Mouse (Mus musculus) neural tube, embryonic 11.5 days (tissue): ENCODE data around the gene Ppara. TPM values are rescaled to one million over a fixed set of nuclear protein-coding genes. Genes with fewer than 3 reads are reported as not detected.

ENCODE experiments used
- ATAC-seq: fragments of 200-750 bp; cut with Nextera tagmentation; 2 replicates; pipeline ENCODE4 v1.8.0; 2017; ENCODE audit warnings: moderate number of reproducible peaks, mild to moderate bottlenecking, moderate TSS enrichment, moderate library complexity; ENCODE audit not compliant: insufficient read depth, low FRiP score, low TSS enrichment
- DNase-seq: peaks from one replicate; pipeline ENCODE4 v3.0.0-alpha.2; 2015; ENCODE audit warnings: low spot score
- H3K27ac ChIP-seq: fragments of 300-500 bp; sonication (generic); 2 replicates; pipeline ENCODE4 v1.5.1; 2014; ENCODE audit warnings: low read depth, mild to moderate bottlenecking, low read length
- H3K27me3 ChIP-seq: fragments of 300-500 bp; sonication (generic); 2 replicates; pipeline ENCODE4 v1.6.1; 2014; ENCODE audit warnings: mild to moderate bottlenecking, low read length, mixed read lengths; ENCODE audit not compliant: control insufficient read depth, insufficient read depth
- H3K36me3 ChIP-seq: fragments of 300-500 bp; sonication (generic); 2 replicates; pipeline ENCODE4 v1.6.1; 2014; ENCODE audit warnings: mild to moderate bottlenecking, low read length, moderate library complexity, mixed read lengths; ENCODE audit not compliant: control insufficient read depth, insufficient read depth
- H3K4me1 ChIP-seq: fragments of 300-500 bp; sonication (generic); 2 replicates; pipeline ENCODE4 v1.6.1; 2014; ENCODE audit warnings: low read length, mixed read lengths; ENCODE audit not compliant: control insufficient read depth, insufficient read depth
- H3K4me2 ChIP-seq: fragments of 300-500 bp; sonication (generic); 2 replicates; pipeline ENCODE4 v1.6.1; 2014; ENCODE audit warnings: low read depth, mild to moderate bottlenecking, moderate library complexity
- H3K4me3 ChIP-seq: fragments of 300-500 bp; sonication (generic); 2 replicates; pipeline ENCODE4 v1.5.1; 2014; ENCODE audit warnings: low read depth, low read length
- H3K9ac ChIP-seq: fragments of 300-500 bp; sonication (generic); 2 replicates; pipeline ENCODE4 v1.6.1; 2014; ENCODE audit warnings: mild to moderate bottlenecking, low read length
- H3K9me3 ChIP-seq: fragments of 300-500 bp; sonication (generic); 2 replicates; pipeline ENCODE4 v1.6.1; 2016; ENCODE audit warnings: low read length; ENCODE audit not compliant: control insufficient read depth
- WGBS: fragments of 180-500 bp; shearing (Covaris S2); extraction: QIAGEN DNeasy Blood & Tissue Kit; methylation state at CpG from one replicate; pipeline ENCODE4 v1.1.7; 2014; 5-methylcytosine and 5-hydroxymethylcytosine counted together
- polyA plus RNA-seq: library from polyadenylated mRNA; unstranded; fragments of >200 nt; fragmentation: Nextera tagmentation; extraction: Ambion mirVana; gene quantifications from 2 replicates; pipeline ENCODE4 v1.2.1, GENCODE M21; 2014

Gene Ppara
- polyA plus RNA-seq, 1 experiment from 2014 or later: 0.25 TPM

GRCm38 (mm10) chr15:85798676-85799075, 63.9 kb downstream of the Ppara start:
- H3K4me1 ChIP-seq: no peaks in the 10 kb centered on the region
- DNase-seq (no peak), ATAC-seq (no peak)
- H3K9ac ChIP-seq: no peak overlapping the region
- no peaks in the 10 kb centered on the region for H3K27me3 ChIP-seq
- WGBS: 92% methylated on average over 8 of the region's 8 CpGs
- no peaks in the 10 kb centered on the region for H3K36me3 ChIP-seq
- H3K27ac ChIP-seq: no peak overlapping the region
- no peak overlapping the region for H3K4me3 ChIP-seq
- H3K4me2 ChIP-seq: no peak overlapping the region
- no peaks in the 10 kb centered on the region for H3K9me3 ChIP-seq

DNA sequence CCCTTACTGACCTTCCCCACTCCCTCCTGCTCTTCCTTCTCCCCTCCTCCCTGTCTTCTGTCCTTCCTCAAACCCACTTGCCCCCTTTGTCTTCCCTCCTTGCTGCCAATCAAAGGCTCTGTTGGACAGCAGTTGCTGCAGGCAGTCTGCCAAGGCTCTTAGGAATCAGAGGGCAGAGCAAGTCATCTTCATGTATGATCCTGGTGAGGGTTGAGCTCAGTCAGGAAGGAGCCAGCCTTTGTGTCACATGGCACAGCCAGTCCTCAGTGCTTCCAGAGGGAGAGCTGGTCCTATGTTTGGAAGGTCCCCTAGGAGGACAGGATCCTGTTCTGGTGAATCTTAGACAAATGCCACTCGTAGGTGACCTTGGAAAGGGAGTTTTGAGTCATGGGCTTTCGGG, 68.1 kb downstream of the Ppara start:
- Histone ChIP-seq H3K27ac (no peak overlapping the region), H3K9ac (no peak overlapping the region), H3K4me3 (no peak overlapping the region), H3K4me2 (no peak overlapping the region), H3K4me1 (no peaks in the 10 kb centered on the region), H3K27me3 (no peaks in the 10 kb centered on the region), H3K36me3 (no peaks in the 10 kb centered on the region), H3K9me3 (no peaks in the 10 kb centered on the region)
- DNase-seq (no peak), ATAC-seq (no peak)
- WGBS: 85% methylated on average over 2 of the region's 2 CpGs

GRCm38 (mm10) chr15:85806886-85807285, 72.1 kb downstream of the Ppara start:
- Histone ChIP-seq H3K9ac (no peak overlapping the region), H3K36me3 (no peaks in the 10 kb centered on the region), H3K4me3 (no peak overlapping the region), H3K27ac (no peak overlapping the region), H3K4me1 (0 out of 2 replicates have a peak, but pooled peaks cover 4% of the 10 kb centered on the region), H3K27me3 (no peaks in the 10 kb centered on the region), H3K9me3 (no peaks in the 10 kb centered on the region), H3K4me2 (no peak overlapping the region)
- ATAC-seq (no peak), DNase-seq (no peak)
- 85% methylated on average over 4 of the region's 4 CpGs for WGBS

DNA sequence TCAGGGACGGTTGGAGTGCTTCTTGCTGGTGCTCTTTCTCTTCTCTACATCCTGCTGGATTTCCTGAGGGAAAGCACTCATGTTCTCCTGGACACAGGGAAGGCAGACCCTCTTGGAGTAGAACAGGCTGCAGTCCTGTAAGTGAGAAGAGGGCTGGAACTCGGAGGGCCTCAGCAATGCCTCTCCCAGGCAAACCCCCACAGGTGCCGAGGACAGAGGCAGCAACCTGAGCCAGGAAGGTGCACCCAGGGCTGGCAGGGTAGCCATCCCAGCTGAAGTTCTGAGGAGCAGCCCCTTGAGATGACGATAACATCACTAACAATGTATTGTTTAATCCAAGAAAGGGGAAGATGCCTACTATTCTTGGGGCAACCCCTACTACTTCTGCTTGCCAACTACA, 72.6 kb downstream of the Ppara start:
- WGBS: 83% methylated on average over 4 of the region's 4 CpGs
- Histone ChIP-seq H3K4me1 (0 out of 2 replicates have a peak, but pooled peaks cover 4% of the 10 kb centered on the region), H3K27me3 (no peaks in the 10 kb centered on the region), H3K9me3 (no peaks in the 10 kb centered on the region), H3K27ac (no peak overlapping the region), H3K4me3 (no peak overlapping the region), H3K36me3 (no peaks in the 10 kb centered on the region), H3K4me2 (no peak overlapping the region), H3K9ac (no peak overlapping the region)
- ATAC-seq: no peak
- DNase-seq: no peak

DNA sequence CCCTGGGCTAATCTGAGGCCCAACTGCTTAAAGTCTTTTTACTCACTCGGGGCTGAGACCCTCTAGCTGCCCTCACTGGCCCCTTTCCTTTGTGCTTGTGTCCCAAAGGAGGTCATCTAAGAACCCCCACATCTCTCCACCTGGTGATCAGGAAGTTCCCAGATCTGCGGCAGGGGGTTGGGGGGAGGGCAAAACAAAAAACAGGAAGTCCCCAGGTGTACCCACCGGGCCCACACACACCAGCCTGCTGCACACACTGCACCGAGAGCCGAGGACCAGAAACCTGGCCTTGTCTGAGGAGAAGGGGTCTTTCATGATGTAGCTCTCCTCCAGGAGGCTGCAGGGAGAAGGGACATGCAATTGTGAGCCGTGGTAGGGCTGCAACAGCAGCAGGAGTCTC, 73.2 kb downstream of the Ppara start:
- DNase-seq (no peak), ATAC-seq (no peak)
- Histone ChIP-seq H3K4me3 (no peak overlapping the region), H3K9me3 (no peaks in the 10 kb centered on the region), H3K27me3 (no peaks in the 10 kb centered on the region), H3K36me3 (no peaks in the 10 kb centered on the region), H3K9ac (no peak overlapping the region), H3K4me1 (0 out of 2 replicates have a peak, but pooled peaks cover 4% of the 10 kb centered on the region), H3K27ac (no peak overlapping the region), H3K4me2 (no peak overlapping the region)
- 84% methylated on average over 6 of the region's 6 CpGs for WGBS

DNA sequence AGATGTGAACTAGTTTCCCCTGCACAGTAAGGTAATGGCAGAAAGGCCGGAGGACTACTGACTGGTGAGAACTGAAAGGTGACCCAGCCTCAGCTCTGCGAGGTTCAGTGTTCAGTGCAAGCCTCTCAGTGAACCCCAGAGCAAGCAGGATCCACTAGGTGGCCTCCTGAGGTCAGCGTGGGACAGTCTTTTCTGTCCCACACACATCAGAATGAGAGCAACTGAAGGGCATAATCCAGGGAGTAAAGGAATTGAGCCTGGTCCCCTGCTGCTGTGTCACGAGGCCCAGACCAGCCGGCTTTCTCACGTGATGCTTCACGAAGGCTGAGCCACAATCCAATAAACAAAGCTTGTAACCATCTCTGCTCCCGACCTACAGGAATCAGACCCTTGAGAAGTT, 73.7 kb downstream of the Ppara start:
- Histone ChIP-seq H3K4me1 (0 out of 2 replicates have a peak, but pooled peaks cover 4% of the 10 kb centered on the region), H3K4me3 (no peak overlapping the region), H3K4me2 (no peak overlapping the region), H3K9me3 (no peaks in the 10 kb centered on the region), H3K9ac (no peak overlapping the region), H3K36me3 (no peaks in the 10 kb centered on the region), H3K27ac (no peak overlapping the region), H3K27me3 (no peaks in the 10 kb centered on the region)
- 52% methylated on average over 8 of the region's 8 CpGs for WGBS
- ATAC-seq (no peak), DNase-seq (no peak)

DNA sequence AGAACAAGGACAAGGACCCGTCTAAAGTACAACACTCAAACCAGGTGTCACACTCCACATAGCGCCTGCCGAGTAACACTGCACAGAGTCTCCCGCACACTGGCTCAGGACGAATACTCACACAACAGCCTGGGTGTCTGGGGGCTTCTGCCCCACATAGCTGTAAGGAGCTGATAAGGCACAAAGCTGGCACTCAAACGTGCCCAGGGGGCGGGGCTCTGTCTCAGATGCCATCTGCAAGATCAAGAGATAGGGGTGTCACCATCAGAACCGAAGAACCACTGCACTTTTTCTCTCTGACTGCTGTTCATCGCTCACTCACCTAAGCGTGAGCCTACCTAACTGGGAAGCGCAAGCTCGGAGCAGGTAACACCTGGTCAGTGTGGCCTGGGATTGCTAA, 74.3 kb downstream of the Ppara start:
- Histone ChIP-seq H3K9ac (no peak overlapping the region), H3K4me2 (no peak overlapping the region), H3K4me3 (no peak overlapping the region), H3K9me3 (no peaks in the 10 kb centered on the region), H3K36me3 (no peaks in the 10 kb centered on the region), H3K4me1 (0 out of 2 replicates have a peak, but pooled peaks cover 4% of the 10 kb centered on the region), H3K27ac (no peak overlapping the region), H3K27me3 (no peaks in the 10 kb centered on the region)
- 88% methylated on average over 12 of the region's 12 CpGs for WGBS
- DNase-seq (no peak), ATAC-seq (no peak)

GRCm38 (mm10) chr15:85810462-85810805, 75.7 kb downstream of the Ppara start:
- ATAC-seq (no peak), DNase-seq (no peak)
- H3K9me3 ChIP-seq: no peaks in the 10 kb centered on the region
- no peaks in the 10 kb centered on the region for H3K36me3 ChIP-seq
- H3K27me3 ChIP-seq: no peaks in the 10 kb centered on the region
- H3K4me1 ChIP-seq: 0 out of 2 replicates have a peak, but pooled peaks cover 4% of the 10 kb centered on the region
- peak overlapping the region; percentile 70; the same call in 1 of the 2 replicates for H3K4me3 ChIP-seq
- WGBS: 89% methylated on average over 5 of the region's 5 CpGs
- peak overlapping the region; percentile 91 for H3K4me2 ChIP-seq
- no peak overlapping the region for H3K27ac ChIP-seq
- no peak overlapping the region; the same call in 1 of the 2 replicates for H3K9ac ChIP-seq

- H3K36me3 ChIP-seq: no peaks in the 10 kb centered on the region
- 0 out of 2 replicates have a peak, but pooled peaks cover 4% of the 10 kb centered on the region for H3K4me1 ChIP-seq
- peak overlapping the region; percentile 91 for H3K4me2 ChIP-seq
- no peaks in the 10 kb centered on the region for H3K27me3 ChIP-seq
- ATAC-seq (peak; percentile 84), DNase-seq (no peak)
- peak overlapping the region; percentile 81 for H3K9ac ChIP-seq
- 4% methylated on average over 36 of the region's 36 CpGs for WGBS
- peak overlapping the region; percentile 71 for H3K27ac ChIP-seq
- H3K9me3 ChIP-seq: no peaks in the 10 kb centered on the region
- peak overlapping the region; percentile 70 for H3K4me3 ChIP-seq
Measured at GRCm38 (mm10) chr15:85810806-85811521, 76.2 kb downstream of the Ppara start.
